Mouse (Mus musculus): ENCODE measurements around the gene Gsx1. TPM values are rescaled to one million over a fixed set of nuclear protein-coding genes. Genes with fewer than 3 reads are reported as not detected.

The Gsx1 gene
- total and polyA plus RNA-seq, 3 experiments, result not detected

DNA sequence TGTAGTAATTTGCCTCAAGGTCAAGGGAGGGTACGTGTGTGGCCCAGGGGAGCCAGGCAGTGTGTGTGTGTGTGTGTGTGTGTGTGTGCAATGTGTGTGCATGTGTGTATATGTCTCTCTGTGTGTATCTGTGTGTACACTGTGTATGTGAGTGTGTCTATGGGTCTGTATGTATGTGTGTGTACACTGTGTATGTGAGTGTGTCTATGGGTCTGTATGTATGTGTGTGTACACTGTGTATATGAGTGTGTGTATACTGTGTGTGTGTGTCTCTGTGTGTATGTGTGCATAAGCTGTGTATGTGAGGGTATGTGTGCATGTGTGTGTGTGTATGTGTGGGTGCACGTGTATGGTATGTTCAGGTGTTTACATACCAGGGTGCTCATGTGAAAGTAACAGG is 28.7 kb upstream of the Gsx1 start:
- Histone ChIP-seq H3K79me2 (ENCODE audit: control insufficient read depth, insufficient read depth, low read length, poor library complexity) (no peaks in the 10 kb centered on the region), H3K4me1 (ENCODE audit: control insufficient read depth in 1 of 2, insufficient read depth in 2 of 2, low read length in 2 of 2) (no peaks in the 10 kb centered on the region), H3K36me3 (ENCODE audit: control insufficient read depth in 1 of 2, insufficient read depth in 2 of 2, low read length in 2 of 2) (no peaks in the 10 kb centered on the region), H3K9me3 (replicated peaks; ENCODE audit: insufficient read depth, low read length) (no peaks in the 10 kb centered on the region), H3K27me3 (ENCODE audit: control insufficient read depth in 1 of 2, insufficient read depth in 2 of 2, low read length in 2 of 2) (no peaks in the 10 kb centered on the region), H3K9ac (ENCODE audit: control insufficient read depth, low read depth, low read length, poor library complexity, severe bottlenecking) (no peak overlapping the region), H3K27ac (ENCODE audit: control insufficient read depth, low read depth, low read length) (no peak overlapping the region), H3K4me3 (ENCODE audit: control insufficient read depth in 1 of 2, insufficient read depth in 1 of 2, low read depth in 2 of 2, low read length in 2 of 2) (no peak overlapping the region)
- TF ChIP-seq CHD2 (IDR thresholded peaks at IDR 0.05; ENCODE audit: low read length), result no peak
- no peak for TF ChIP-seq E2F4 (IDR thresholded peaks at IDR 0.05; ENCODE audit: borderline replicate concordance, low read depth, low read length)
- TF ChIP-seq ELF1 (IDR thresholded peaks at IDR 0.05; ENCODE audit: low read depth, low read length), result no peak
- TF ChIP-seq CTCF (IDR thresholded peaks at IDR 0.05 in 2 of 3, conservative IDR thresholded peaks at IDR 0.05 in 1 of 3; ENCODE audit: control insufficient read depth in 1 of 3, insufficient read depth in 1 of 3, low read depth in 2 of 3, low read length in 3 of 3, poor library complexity in 1 of 3, severe bottlenecking in 1 of 3), result no peak
- no peak for TF ChIP-seq EP300 (IDR thresholded peaks at IDR 0.05; ENCODE audit: low read depth in 1 of 2, low read length in 2 of 2)
- no peak for TF ChIP-seq JUND (IDR thresholded peaks at IDR 0.05; ENCODE audit: low read depth, low read length)
- no peak for TF ChIP-seq MXI1 (IDR thresholded peaks at IDR 0.05; ENCODE audit: low read depth, low read length)
- no peak for TF ChIP-seq USF2 (IDR thresholded peaks at IDR 0.05; ENCODE audit: borderline replicate concordance in 1 of 2, insufficient read depth in 1 of 2, low read depth in 1 of 2, low read length in 2 of 2)
- no peak for TF ChIP-seq MYC (IDR thresholded peaks at IDR 0.05; ENCODE audit: low read depth, low read length)
- TF ChIP-seq TBP (IDR thresholded peaks at IDR 0.05; ENCODE audit: low read depth, low read length), result no peak
- TF ChIP-seq NELFE (IDR thresholded peaks at IDR 0.05; ENCODE audit: low read depth, low read length), result no peak
- TF ChIP-seq MEF2A (IDR thresholded peaks at IDR 0.05; ENCODE audit: extremely low read depth, insufficient replicate concordance, low read depth, low read length, poor library complexity, severe bottlenecking), result no peak
- no peak for DNase-seq (ENCODE audit: low read depth, low spot score)

DNA sequence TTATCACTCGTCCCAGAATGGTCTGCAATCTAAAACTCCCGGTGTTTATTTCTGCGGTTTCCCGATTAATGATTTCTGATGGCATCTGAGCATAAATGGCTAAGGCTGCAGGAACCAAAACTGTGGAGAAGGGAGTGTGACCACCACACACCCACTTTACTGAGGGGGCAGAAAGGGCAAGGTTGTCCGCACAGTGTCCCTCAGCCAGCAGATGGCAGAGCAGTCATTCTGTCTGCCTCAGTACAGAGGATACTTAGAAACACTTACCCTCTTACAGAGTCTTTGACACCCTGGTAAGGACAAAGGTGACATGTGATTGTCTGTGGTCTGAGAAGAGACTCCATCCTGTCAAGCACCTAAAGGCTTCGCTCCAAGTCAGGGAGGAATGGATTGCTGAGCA is 23.4 kb upstream of the Gsx1 start:
- H3K4me1 ChIP-seq (ENCODE audit: control insufficient read depth in 1 of 2, insufficient read depth in 2 of 2, low read length in 2 of 2), result no peaks in the 10 kb centered on the region
- DNase-seq (ENCODE audit: low read depth, low spot score), result no peak
- no peak overlapping the region for H3K4me3 ChIP-seq (ENCODE audit: control insufficient read depth in 1 of 2, insufficient read depth in 1 of 2, low read depth in 2 of 2, low read length in 2 of 2)
- no peaks in the 10 kb centered on the region for H3K27me3 ChIP-seq (ENCODE audit: control insufficient read depth in 1 of 2, insufficient read depth in 2 of 2, low read length in 2 of 2)
- no peak overlapping the region for H3K9ac ChIP-seq (ENCODE audit: control insufficient read depth, low read depth, low read length, poor library complexity, severe bottlenecking)
- no peak for TF ChIP-seq TCF12 (IDR thresholded peaks at IDR 0.05; ENCODE audit: low read depth, low read length)
- TF ChIP-seq SMC3 (IDR thresholded peaks at IDR 0.05; ENCODE audit: low read depth, low read length), result peak; percentile 24; the same call in 1 of the 2 replicates
- no peaks in the 10 kb centered on the region for H3K9me3 ChIP-seq (replicated peaks; ENCODE audit: insufficient read depth, low read length)
- no peaks in the 10 kb centered on the region for H3K36me3 ChIP-seq (ENCODE audit: control insufficient read depth in 1 of 2, insufficient read depth in 2 of 2, low read length in 2 of 2)
- H3K27ac ChIP-seq (ENCODE audit: control insufficient read depth, low read depth, low read length), result no peak overlapping the region
- H3K79me2 ChIP-seq (ENCODE audit: control insufficient read depth, insufficient read depth, low read length, poor library complexity), result no peaks in the 10 kb centered on the region

DNA sequence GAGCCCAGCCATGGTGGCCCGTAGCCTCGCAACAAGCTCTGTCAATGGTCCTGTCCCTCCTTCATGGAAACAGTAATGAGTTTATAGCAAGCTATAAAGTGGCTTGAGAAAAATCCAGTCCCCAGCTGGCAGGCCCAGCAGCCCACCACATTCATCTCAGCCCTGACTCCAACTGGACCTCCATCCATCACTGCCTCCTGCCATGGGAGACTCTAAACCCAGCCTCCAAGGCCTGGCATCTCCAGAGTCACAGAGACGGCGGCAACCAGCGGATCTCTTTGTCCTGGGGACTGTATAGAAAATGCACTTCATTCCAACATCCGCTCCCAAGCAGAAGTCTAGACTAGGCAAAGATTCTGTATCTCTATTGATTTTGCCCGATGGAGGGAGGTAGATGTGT is 18.4 kb upstream of the Gsx1 start:
- H3K27ac ChIP-seq (ENCODE audit: control insufficient read depth, low read depth, low read length), result no peak overlapping the region
- no peaks in the 10 kb centered on the region for H3K4me1 ChIP-seq (ENCODE audit: control insufficient read depth in 1 of 2, insufficient read depth in 2 of 2, low read length in 2 of 2)
- H3K9me3 ChIP-seq (replicated peaks; ENCODE audit: insufficient read depth, low read length), result no peaks in the 10 kb centered on the region
- no peaks in the 10 kb centered on the region for H3K36me3 ChIP-seq (ENCODE audit: control insufficient read depth in 1 of 2, insufficient read depth in 2 of 2, low read length in 2 of 2)
- no peak overlapping the region for H3K4me3 ChIP-seq (ENCODE audit: control insufficient read depth in 1 of 2, insufficient read depth in 1 of 2, low read depth in 2 of 2, low read length in 2 of 2)
- H3K9ac ChIP-seq (ENCODE audit: control insufficient read depth, low read depth, low read length, poor library complexity, severe bottlenecking), result no peak overlapping the region
- no peaks in the 10 kb centered on the region for H3K27me3 ChIP-seq (ENCODE audit: control insufficient read depth in 1 of 2, insufficient read depth in 2 of 2, low read length in 2 of 2)
- TF ChIP-seq TBP (IDR thresholded peaks at IDR 0.05; ENCODE audit: low read depth, low read length) (no peak), POLR2A (IDR thresholded peaks at IDR 0.05; ENCODE audit: control insufficient read depth in 1 of 2, insufficient read depth in 1 of 2, low read depth in 1 of 2, low read length in 2 of 2, poor library complexity in 1 of 2) (no peak)
- H3K79me2 ChIP-seq (ENCODE audit: control insufficient read depth, insufficient read depth, low read length, poor library complexity), result no peaks in the 10 kb centered on the region
- DNase-seq (ENCODE audit: low read depth, low spot score), result no peak
